Mouse (Mus musculus): ENCODE results near the gene Ephb2.

The Ephb2 gene

DNA sequence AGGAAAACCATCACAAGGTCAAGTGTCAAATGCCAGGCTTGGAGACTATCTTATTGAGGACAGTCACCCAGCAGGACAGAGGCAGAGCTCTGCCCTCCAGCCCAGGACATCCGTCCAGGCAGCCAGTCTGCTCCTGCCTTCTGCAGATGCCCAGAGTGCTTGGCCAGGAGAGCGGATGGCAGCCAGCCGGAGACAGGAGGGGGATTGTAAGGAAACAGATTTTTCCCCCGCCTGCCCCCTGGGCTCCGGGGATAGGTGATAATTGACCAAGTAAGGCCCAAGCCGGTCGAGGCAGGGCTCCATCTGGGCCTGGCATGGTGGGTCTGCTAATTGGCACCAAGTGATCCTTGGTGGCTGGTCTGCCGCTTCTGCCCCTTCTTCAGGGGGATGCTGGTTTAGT, 133.3 kb downstream of the Ephb2 start:
- no peak for DNase-seq (ENCODE audit: low spot score)

DNA sequence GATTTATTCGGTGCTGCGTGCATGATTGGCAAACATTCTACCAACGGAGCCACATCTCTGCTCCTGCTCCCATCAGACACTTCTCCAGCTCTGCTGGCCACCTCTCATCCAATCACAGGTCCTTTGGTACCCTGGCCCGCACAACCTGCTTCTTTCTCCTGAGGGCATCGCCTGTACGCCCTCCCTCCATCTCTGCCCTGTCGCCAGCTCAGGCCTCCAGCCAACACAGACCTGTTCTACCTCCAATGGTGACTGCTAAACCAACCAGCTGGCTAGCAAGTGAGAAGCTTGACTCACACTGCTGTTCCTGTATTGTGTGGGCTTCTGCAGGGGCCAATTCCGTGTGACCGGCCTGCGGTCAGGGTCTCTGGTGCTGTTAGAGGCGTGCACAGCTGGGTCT, 134.6 kb downstream of the Ephb2 start:
- no peak for DNase-seq (ENCODE audit: low spot score)

DNA sequence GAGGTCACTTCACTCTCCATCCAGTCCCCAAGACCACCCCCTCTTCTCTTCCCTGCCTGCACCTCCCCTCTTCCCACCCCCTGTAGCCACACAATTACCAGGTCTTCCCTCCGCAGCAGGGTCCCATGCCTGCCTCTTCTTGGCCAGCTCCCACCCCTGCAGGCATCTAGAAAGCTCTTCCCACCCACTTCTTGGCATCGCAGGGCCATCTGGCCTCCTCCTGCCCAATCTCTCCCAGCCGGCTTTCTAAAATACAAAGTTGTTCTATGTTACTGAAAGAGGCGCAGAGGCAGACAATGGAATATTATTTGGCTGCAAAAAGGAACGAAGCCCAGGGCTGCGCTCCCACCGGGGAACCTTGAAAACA, 136.7 kb downstream of the Ephb2 start:
- DNase-seq (ENCODE audit: low spot score) = no peak

DNA sequence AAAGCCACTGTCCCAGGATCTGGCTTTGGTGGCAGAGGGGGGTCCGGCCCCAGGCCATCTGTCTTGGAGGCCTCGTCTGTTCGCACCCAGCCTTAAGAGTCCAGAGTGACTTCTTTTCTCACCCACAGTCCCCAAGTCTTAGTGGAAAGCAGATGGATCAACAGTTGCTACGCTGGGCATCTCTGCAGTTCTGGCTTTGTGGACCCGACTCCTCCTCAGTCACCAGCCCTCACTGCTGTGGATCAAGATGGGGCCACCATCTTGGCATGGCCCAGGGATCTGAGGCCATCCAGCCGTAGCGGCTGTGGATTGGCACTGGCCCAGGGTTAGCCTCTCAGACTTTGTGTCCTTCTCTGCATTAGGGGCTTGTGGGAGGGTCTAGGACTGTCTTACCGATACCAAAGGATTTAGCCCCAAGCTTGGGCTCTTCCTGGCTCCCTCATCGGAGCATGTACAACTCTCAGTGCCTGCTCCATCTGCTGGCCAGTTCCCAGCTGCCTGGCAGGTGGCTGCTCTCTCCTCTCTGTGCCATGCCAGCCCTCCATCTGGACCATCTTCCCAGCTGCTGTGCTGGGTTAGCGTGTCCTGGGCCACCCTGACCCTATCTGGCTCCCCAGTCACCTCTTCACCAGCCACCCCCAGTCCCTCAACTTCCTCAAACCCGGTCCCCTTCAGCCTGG, 137.2 kb downstream of the Ephb2 start:
- no peak for DNase-seq (ENCODE audit: low spot score)

DNA sequence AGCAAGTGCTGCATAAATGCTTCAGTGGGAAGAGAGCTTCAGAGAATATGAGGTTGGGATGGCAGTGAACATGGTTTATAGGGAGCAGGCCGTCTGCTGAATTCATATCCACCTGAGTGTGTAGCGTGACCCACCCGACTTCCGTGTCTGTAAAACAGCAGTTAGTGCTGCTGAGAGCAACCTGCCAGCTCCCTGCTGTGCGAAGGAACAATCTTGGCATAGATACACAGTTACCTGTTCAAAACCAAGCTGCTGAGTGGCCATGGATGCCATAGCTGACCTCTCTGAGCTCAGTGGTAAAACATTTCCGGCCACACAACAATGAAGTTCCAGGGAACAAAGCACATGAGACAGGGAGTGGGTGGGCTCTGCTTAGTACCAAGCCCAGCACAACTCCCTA, 138.5 kb downstream of the Ephb2 start:
- no peak for DNase-seq (ENCODE audit: low spot score)

DNA sequence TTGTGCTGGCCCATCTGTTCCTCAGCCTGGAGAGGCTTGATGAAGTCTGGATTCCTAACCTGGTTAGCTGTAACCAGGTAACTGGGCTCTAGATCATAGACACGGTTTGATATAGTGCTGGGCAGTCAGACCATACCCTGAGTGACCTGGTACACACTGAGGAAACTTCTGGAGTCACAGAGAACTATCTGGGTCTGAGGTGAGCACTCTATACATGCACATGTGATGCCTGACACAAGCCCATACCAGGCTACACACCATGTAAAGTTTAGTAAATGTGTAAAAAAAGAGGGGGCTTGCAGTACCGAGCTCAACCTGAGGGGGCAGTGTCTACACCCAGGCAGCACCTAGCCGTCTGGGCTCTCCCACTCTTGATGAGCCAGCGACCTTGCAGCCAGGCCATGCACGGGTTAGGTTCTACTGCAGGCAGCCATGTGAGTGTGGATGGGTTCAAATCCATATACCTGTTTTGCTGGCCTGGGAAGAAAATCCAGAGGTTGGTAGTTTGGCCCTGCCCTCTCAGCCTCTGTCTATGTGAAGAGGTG, 139.3 kb downstream of the Ephb2 start:
- peak; percentile 79 for DNase-seq (ENCODE audit: low spot score)

DNA sequence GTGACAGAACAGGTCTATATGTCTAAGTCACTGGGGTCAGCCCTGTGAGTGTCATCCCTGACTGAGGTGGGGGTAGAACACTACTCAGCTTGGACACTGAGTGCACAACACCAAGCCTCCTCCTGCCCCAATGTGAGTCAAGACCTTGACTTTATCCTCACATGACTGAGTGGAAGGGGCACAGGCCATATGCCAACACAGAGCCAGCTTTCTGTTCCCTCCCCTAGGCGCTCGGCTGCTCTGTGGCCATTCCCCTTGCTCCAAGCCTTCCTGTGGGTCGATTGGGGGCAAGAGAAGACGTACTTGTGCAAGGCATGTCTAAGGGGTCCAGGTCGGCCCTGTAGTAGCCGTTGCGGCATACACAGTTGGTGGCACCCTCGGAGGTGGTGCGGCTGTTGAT, 140.1 kb downstream of the Ephb2 start:
- DNase-seq (ENCODE audit: low spot score) = no peak

DNA sequence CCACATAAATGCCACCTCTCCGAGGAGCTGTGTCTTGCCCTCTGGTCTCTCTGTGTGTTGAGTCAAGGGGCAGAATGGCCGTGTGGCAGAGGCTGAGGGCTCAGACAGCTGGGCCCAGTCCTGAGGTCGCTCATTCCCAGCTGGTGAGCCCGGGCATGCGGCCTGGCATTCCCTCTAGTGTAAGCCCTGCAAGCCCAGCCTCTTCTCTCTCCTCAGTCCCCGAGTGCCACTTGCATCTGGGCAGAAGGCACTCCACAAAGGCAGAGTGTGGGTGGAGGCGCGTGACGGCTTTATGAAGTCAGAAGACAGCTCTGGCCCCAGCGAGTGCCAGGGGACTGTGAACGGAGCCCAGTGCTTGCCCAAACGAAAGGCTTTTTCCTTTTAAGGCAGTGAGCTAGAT, 145.8 kb downstream of the Ephb2 start:
- DNase-seq (ENCODE audit: low spot score) = no peak

DNA sequence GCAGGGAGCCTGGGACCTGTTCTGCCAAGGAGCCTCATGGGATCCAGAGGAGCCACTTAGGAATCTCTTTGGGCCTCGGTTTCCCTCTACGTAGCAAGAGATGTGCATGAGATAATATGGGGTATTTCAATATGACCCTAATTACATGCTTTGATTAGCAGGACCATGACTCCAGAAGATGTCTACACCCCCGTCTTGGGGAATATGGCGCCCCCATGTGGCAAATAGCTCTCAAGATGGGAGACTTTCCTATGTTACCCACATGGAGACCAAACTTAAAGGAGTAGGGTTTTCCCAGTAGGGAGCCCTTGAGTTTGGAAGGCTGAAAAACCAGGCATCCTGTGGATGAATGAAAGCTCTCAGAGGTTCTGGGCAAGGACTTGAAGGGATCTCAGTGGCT, 147.7 kb downstream of the Ephb2 start:
- no peak for DNase-seq (ENCODE audit: low spot score)

DNA sequence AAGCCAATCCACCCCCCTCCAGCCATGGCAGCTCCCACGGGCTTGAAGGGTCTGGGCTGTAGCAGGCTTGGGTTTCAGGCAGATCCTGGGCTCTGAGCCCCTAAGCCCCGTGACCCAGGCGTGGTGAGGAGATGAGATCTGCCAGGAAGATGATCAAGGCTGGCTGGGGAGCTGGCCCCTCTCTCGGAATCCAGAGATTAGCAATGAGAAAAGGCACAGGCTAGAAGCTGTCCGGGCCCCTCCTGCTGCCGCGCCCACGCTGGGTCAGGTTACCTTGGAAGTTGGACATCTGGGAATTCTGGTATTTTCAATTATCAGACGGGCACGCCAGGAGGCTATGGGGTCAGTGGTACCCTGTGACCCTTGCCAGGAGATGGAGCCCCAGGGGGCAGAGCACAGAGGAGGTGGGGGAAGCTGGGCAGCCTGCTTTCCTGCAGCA, 150.3 kb downstream of the Ephb2 start:
- DNase-seq (ENCODE audit: low spot score) = peak; percentile 55

DNA sequence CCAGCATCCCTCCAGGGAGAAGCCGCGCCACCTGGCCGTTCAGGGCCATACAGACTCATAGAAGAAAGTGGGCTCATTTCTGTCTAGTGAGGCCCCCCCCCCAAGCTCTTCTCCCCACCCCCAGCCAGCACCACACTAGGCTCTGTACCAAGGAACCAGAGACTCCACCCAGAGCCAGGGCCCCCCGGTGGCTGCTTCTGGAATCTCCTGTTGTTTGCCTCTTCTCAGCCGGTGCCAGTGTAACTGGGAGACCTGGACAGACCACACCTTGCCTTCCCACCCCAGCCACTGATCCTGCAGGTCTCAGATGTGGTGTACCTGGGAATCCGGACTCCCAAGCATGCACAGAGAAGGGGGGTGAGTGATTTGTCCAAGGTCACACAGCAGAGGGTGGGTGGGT, 151.3 kb downstream of the Ephb2 start:
- DNase-seq (ENCODE audit: low spot score) = no peak

DNA sequence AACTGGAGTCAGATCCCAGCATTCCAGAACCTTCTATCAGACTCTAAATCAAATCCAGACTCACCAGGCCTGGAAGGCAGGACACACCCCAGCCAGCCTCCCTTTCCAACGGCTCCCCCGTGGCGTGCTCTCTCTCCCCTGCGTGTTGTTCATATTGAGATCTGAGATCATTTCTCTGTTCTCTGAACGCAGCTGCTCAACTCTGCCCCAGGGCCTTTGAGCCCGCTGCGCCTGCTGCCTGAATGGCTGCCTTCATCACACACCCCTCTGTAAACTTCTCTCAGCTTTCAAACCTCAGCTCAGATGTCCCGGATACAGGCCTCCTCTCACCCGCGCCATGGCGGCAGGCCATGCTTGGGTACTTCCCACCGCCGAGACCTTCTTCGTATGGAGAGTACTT, 155.1 kb downstream of the Ephb2 start:
- DNase-seq (ENCODE audit: low spot score) = no peak

DNA sequence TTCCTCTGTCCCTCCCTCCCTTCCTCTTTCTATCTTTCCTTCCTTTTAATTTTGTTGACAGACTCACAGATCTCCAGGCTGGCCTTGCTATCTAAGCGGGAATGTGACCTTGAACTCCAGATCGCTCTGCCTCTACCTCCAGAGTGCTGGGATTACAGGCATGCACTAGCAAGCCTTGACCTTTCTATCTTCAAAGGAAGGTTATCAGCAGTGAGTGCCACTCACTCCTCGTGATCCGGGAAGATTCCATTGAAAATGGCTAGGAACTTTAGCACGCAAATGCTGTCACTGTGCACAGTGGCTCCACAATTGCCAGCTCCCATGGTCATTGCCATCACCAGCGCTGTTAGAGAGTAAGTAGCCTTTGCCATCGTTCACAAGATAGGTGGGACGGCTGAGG, 156.6 kb downstream of the Ephb2 start:
- no peak for DNase-seq (ENCODE audit: low spot score)

DNA sequence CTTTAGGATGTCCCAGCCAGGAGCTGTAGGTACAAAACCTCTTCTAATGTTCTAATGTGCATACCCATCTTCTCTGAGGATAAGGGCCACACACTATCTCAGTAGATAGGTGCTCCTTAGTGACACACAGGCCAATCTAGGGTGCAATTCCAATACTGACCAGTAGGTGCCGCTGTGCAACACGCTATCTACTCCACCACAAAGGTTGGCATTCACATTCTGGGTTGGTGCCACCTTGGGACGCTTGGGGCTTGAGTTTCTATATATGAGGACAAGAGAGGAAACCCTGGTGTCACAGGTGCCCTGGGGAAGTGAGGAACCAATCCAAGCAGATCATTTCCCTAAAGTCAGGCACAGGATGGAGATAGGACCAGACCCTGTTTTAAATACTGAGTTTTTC, 157.3 kb downstream of the Ephb2 start:
- DNase-seq (ENCODE audit: low spot score) = peak; percentile 93

DNA sequence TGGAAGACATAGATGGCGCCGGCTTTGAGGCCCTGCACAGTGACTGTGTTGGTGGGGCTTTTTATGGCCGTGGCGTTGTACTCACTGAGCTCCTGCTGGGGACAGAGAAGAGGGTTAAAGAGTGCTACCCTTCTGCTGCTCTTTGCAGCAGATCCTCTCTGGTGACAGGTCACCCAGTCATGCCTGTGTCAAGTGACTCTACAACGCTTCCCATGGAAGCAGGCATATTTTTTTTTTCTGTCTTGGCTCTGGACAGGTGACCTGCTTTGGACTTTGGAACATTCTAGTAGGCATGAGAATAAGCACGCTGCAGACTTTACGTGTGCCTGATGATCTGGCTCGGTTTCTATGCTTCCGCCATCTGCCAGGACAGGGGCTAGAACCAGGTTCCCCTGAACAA, 160.3 kb downstream of the Ephb2 start:
- DNase-seq (ENCODE audit: low spot score) = no peak

DNA sequence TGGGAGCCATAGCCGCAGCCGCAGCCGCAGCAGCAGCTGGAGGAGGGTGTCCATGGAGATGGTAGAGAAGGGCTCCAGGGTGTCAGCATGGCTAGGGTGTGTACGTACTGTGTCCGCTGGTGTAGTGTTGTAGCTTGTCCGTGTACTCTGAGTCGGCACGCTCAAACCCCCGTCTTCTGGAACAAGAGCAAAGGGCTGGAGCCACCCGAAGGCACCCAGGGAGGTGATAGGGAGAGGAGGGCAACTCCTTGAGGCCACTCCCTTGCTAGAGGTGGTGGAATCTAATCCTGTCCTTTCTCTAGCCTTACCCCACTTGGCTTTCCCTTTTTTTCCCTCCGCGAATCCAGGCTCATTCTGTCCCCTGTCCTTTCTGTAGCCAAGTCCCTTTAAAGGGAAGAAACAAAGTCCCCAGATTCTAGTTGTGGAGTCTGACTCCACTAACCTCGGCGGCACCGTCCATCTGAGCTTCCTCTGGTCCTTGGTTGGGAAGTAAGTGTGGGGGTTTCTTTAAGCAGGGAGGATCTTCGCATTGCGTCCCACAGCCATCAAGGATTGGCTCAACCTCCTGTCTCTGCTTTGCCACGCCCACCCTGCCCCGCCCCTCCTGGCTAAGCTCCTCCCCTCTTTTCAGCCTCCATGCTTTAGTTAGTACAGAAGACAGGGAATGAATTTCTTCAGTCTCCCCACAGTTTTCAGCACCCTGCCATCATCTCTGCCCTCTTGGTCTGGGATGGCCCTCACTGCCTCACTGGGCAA, 163.3 kb downstream of the Ephb2 start:
- DNase-seq (ENCODE audit: low spot score) = no peak

DNA sequence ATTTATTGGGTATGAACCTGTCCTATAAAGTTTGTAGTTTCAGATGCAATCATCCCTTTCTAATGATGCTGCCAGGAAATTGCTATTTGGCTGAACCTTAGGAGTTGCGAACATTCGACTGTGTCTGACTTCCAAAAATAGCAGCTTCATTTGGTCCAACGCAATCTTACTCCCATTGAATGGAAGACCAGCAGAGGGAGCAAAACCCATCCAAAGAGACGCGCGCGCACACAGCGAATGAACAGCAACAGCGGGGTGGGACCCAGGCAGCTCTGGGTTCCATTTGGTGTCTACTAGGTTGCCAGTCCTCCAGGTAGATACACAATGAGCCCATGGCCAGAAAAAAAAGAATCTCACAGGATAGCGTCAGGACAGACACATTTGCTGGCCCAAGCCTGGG, 168.0 kb downstream of the Ephb2 start:
- DNase-seq (ENCODE audit: low spot score) = no peak

DNA sequence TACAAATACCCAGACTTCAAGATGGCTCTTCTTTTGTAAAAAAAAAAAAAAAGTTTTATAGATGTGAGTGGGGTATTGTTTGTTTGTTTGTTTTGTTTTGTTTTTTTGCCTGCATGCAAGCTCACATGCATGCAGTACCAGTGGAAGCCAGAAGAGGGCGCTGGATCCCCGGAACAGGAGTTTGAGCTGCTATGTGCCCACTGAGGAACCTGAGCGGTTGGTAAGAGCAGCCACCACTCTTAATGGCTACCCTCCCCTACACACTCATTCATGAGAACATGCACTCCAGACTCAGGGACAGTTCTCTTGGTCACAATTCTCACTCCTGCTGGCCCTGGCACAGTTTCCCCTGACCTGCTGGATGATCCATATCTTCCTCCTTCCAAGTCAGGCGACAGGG, 169.8 kb downstream of the Ephb2 start:
- no peak for DNase-seq (ENCODE audit: low spot score)

DNA sequence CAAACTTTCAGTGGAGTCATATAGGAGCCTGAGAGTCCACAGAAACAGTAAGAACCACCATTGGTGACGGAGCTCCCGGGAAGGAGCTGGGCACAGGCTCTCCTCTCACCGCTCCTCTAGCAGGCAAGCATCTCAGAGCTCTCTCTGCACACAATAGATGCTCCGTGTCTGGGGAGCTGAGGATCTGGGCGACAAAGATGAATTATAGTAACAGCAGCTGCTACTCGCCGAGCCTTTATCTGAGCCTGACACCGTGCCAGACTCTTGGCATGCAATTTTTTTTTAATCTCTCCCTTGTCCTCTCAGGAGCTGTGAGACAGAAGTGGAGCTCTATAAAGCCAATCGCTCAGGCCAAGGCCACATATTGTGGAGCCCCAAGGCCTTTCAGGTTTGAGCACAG, 170.7 kb downstream of the Ephb2 start:
- DNase-seq (ENCODE audit: low spot score) = no peak

DNA sequence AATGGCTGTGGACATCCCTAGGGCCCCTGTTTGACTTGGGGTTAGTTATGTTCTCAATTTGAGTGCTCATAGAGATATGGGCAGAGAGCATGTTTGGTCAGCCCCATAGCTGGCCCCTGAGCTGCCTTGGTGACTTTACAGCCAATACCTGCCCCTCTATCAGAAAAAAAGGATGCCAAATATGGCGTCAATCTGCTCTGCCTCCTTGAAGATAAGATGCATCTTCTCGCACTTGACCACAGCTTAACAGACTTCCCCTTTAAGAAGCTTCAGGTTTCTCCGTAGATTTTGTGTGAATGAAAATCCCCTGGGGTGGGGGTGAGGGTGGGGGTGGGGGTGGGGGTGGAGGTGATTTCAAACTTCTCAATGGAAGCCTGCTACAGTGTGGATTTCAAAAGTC, 177.9 kb downstream of the Ephb2 start:
- no peak for DNase-seq (ENCODE audit: low spot score)

DNA sequence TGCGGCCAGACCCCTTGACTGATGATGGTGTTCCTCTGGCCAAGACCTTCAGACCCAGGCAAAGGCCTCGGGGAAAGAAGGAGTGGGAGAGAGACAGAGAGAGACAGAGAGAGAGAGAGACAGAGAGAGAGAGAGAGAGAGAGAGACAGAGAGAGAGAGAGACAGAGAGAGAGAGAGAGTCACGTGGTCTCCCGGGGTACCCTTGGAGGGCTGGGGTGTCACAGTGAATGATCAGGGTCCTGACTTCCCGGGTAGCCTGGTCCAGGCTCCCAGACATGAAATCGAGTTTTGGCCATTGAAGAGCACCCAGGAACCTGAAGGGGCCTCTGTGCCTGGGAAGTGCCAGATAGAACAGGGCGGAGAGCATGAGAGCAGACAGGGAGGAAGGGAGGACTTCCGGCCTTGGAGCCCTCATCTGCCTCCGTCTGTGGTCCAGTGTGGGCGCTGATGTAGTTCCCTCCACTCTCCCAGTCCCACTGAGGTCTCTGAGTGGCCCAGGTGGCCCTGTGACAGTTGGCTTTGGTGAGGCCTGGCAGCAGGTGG, 182.0 kb downstream of the Ephb2 start:
- DNase-seq (ENCODE audit: low spot score) = no peak

DNA sequence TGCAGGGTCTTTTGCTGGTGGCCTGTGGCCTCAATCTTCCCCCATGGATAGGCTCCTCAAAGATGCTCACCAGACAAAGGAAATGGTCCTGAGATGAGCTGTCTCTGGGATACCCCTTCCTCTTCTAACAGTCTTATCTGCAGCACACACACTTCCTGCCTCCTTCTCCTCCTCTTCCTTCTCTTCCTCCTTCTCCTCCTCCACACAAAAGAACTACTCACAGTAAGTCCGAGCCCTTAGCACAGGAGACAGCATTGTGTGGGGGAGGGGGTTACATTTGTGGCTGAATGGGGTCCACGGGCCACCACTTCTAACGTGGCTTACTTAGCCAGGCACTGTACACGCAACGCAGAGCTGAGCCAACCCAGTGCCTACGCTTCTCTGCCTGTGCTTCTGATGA, 182.8 kb downstream of the Ephb2 start:
- DNase-seq (ENCODE audit: low spot score) = no peak

DNA sequence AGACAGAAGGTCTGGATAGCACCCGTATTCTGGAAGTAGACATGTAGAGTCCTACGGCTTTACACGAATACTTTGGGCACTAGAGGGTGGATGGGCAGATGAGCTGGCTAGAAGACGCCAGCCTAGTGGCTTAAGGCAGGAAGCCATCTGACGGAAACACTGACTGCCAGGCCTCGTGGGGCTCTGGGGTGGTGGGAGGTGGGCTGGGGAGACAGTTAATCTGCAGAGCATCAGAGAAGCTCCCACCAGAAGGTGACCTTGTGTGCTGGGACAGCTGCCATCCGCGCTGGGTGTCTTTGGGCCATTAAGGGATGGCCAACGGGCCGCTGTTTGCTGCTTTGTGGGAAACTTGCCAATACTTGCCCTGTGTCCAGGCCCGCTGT, 183.3 kb downstream of the Ephb2 start:
- DNase-seq (ENCODE audit: low spot score) = no peak
